Mouse (Mus musculus) spleen, adult 2 months (tissue): ENCODE results near the gene Hoxa4. TPM values are rescaled to one million over a fixed set of nuclear protein-coding genes. Genes with fewer than 3 reads are reported as not detected.

ENCODE experiments used
- DNase-seq, 2 experiments: peaks; one replicate each; pipeline versions ENCODE4 v3.0.0 to v3.0.0-alpha.2; 2012 to 2021; ENCODE audit warnings: low spot score in 2 of 2, low read depth in 1 of 2
- H3K27ac ChIP-seq: fragments of 200-500 bp; 2 replicates; pipeline ENCODE4 v1.5.1; 2012; ENCODE audit warnings: low read length, inconsistent platforms; ENCODE audit not compliant: insufficient read depth
- H3K27me3 ChIP-seq: fragments of 200-500 bp; 2 replicates; pipeline ENCODE4 v1.6.1; 2012; ENCODE audit warnings: mild to moderate bottlenecking, moderate library complexity, low read length, inconsistent platforms; ENCODE audit not compliant: control insufficient read depth, insufficient read depth
- H3K36me3 ChIP-seq: fragments of 200-500 bp; 2 replicates; pipeline ENCODE4 v1.6.1; 2012; ENCODE audit warnings: mild to moderate bottlenecking, low read length, inconsistent platforms; ENCODE audit not compliant: control insufficient read depth, insufficient read depth
- H3K4me1 ChIP-seq: fragments of 200-500 bp; 2 replicates; pipeline ENCODE4 v1.6.1; 2011; ENCODE audit warnings: inconsistent platforms; ENCODE audit not compliant: control insufficient read depth, insufficient read depth, insufficient read length
- H3K4me3 ChIP-seq: fragments of 200-500 bp; 2 replicates; pipeline ENCODE4 v1.5.1; 2011; ENCODE audit warnings: mild to moderate bottlenecking, inconsistent platforms; ENCODE audit not compliant: insufficient read depth, insufficient read length; ENCODE audit errors: extremely low read depth
- CTCF ChIP-seq: fragments of 200-500 bp; IDR thresholded peaks from 2 replicates; pipeline ENCODE4 v1.5.1; 2011; ENCODE audit warnings: mild to moderate bottlenecking, inconsistent platforms; ENCODE audit not compliant: insufficient read depth, insufficient read length, insufficient replicate concordance; ENCODE audit errors: extremely low read depth
- POLR2A ChIP-seq: fragments of 200-500 bp; IDR thresholded peaks from 2 replicates; pipeline ENCODE4 v1.6.1; 2011; ENCODE audit warnings: low read depth, low read length, inconsistent platforms
- WGBS: fragments of 180-500 bp; shearing (Covaris S2); methylation state at CpG from one replicate; pipeline ENCODE4 v1.1.7; 2018; 5-methylcytosine and 5-hydroxymethylcytosine counted together
- polyA plus RNA-seq: library from polyadenylated mRNA; depleted of rRNA; stranded (reverse); fragments of >200 nt; gene quantifications from 2 replicates; pipeline ENCODE4 v1.2.3, GENCODE M21; 2012

Gene Hoxa4
- polyA plus RNA-seq, 1 experiment = 0.68 TPM

DNA sequence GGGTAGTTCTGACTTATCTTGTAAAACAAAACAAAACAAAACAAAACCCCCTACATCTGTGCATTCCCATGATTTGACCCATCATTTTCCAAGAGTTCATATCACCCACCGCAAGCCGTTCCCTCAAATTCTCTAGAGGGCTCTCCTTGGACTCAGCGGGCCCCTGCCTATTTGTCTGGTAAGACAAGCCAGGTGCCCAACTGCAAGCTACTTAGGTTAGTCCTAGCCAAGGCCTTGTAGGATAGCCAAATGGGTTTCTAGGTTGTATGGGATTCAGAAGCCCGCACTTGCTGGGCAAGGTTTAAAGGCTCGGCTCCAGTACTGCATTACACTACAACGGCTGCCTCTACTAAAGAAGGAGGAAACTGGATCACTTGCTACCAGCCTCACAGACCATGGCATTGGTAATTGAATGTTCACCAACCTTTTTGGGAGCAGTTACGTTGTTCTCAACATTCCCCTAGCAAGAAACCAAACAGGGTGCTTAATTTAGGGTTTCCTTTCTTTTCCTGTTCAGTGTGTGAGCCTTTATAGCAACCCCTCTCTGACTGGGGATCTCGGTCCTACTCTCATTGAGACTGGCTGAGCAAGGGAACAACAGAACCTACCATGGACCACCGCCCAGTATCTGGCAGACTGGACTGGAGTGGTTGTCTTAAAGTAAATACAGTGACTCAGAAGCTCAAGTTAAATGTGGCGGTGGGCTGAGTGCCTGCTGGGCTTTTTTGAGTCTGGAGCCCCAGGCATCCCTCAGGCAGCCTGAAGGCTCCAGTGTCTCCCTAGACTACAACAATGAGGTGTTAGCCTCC, 46.0 kb upstream of the Hoxa4 start:
- DNase-seq = no peak
- Histone ChIP-seq H3K27ac (no peak overlapping the region), H3K36me3 (no peaks in the 10 kb centered on the region), H3K4me3 (no peak overlapping the region), H3K4me1 (peaks cover 7% of the 10 kb centered on the region), H3K27me3 (peaks cover 49% of the 10 kb centered on the region)
- no peak for TF ChIP-seq CTCF
- no peak for TF ChIP-seq POLR2A
- 79% methylated on average over 10 of the region's 10 CpGs for WGBS

DNA sequence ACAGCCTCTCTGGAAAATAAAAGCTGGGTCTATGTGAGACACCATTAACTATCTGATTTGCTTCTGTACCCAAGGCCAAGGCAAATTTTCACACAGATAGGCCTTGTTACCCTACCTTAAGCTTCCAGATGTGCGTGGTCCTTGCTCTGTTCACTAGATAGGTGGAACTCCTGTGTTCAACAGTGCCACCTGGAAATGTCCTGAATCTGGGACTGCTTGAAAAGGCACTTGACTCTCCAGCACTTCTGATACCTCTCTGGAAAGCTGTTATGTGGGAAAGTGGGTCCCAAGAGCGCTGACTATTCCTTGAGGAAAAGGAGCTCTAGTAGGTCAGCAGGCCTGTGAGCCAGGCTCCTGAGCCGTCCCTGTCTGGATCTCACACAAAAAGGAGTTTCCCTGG, 45.3 kb upstream of the Hoxa4 start:
- Histone ChIP-seq H3K4me1 (peaks cover 10% of the 10 kb centered on the region), H3K4me3 (no peak overlapping the region), H3K27ac (no peak overlapping the region), H3K36me3 (no peaks in the 10 kb centered on the region), H3K27me3 (peaks cover 50% of the 10 kb centered on the region)
- WGBS = 83% methylated on average over 3 of the region's 3 CpGs
- no peak for DNase-seq
- no peak for TF ChIP-seq CTCF

DNA sequence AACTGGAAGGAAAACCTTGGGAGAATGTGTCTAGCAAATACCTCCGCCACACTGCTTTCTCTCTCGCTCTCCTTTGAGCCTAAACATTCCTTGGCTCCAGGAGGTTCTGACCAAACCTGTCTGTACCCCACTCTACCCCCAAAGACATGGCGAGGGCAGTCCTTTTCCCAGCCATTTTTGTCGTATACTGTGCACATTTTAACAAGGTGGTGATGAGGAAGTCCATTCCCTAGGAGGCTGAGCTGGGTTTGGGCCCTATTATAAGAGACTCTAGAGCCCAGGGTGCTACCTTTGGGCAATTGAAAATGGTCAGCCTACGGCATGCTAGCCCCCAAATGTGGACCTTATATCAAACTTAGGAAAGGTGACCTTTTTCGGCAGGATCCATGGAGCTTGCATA, 44.3 kb upstream of the Hoxa4 start:
- TF ChIP-seq CTCF (no peak), POLR2A (no peak)
- peaks cover 46% of the 10 kb centered on the region for H3K27me3 ChIP-seq
- no peak overlapping the region for H3K27ac ChIP-seq
- H3K4me1 ChIP-seq = peaks cover 10% of the 10 kb centered on the region
- WGBS = 83% methylated on average over 6 of the region's 6 CpGs
- no peaks in the 10 kb centered on the region for H3K36me3 ChIP-seq
- no peak for DNase-seq
- no peak overlapping the region for H3K4me3 ChIP-seq

DNA sequence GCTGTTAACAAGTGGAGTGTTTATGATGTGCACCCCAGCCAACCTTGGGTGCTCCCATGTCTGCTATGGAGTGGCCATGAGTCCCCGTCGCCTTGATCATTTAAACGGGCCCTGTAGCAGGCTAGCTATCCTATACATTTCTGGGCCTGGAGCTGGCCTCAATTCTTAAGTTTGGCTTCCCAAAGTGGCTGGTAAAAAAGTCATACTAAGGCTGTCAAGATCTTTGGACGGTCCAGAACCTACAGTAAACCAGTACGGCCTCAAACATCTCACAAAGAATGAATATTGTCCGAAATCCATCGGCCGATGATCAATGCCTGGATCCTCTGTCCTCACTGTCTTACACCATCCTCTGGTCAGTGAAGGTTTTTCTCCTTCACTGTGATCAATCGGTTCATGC, 43.7 kb upstream of the Hoxa4 start:
- WGBS = 83% methylated on average over 9 of the region's 9 CpGs
- H3K4me3 ChIP-seq = no peak overlapping the region
- TF ChIP-seq POLR2A (no peak), CTCF (no peak)
- no peak overlapping the region for H3K27ac ChIP-seq
- peaks cover 10% of the 10 kb centered on the region for H3K4me1 ChIP-seq
- peaks cover 46% of the 10 kb centered on the region for H3K27me3 ChIP-seq
- H3K36me3 ChIP-seq = no peaks in the 10 kb centered on the region
- no peak for DNase-seq

DNA sequence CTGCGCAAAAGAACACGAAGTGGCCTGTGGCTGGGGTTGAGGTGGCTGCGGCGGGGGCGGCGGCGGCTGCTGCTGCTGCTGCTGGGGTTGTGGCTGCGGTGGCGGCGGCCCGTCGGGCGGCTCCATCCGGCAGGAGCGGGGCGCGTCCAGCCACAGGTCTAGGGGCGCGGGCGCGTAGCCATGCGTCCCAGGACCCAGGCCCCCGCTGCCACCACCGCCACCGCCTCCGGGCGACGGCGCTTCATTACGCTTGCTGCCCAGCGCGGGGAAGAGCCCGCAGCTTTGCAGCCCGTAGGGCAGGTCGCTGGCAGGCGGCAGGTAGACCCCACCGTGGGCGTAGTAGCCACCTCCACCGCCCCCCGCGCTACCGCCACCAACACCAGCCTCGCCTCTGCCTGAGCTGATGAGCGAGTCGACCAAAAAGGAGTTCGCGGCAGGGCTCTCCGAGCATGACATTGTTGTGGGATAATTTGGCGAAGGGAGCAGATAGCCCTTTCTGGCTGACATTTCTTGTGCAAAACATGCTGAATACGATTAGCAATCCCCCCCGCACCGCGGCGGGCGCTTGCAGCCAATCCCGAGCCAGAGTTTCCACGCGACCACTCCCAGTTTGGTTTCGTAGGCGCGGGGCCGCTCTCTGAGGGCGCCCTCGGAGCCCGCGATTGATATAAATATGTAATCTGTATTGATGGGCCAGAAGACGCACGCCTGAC, 43.0 kb upstream of the Hoxa4 start:
- Histone ChIP-seq H3K36me3 (no peaks in the 10 kb centered on the region), H3K27ac (no peak overlapping the region), H3K4me3 (no peak overlapping the region), H3K27me3 (peaks cover 48% of the 10 kb centered on the region), H3K4me1 (peaks cover 15% of the 10 kb centered on the region)
- WGBS = 3% methylated on average over 68 of the region's 68 CpGs
- DNase-seq = no peak
- TF ChIP-seq CTCF (no peak), POLR2A (no peak)

DNA sequence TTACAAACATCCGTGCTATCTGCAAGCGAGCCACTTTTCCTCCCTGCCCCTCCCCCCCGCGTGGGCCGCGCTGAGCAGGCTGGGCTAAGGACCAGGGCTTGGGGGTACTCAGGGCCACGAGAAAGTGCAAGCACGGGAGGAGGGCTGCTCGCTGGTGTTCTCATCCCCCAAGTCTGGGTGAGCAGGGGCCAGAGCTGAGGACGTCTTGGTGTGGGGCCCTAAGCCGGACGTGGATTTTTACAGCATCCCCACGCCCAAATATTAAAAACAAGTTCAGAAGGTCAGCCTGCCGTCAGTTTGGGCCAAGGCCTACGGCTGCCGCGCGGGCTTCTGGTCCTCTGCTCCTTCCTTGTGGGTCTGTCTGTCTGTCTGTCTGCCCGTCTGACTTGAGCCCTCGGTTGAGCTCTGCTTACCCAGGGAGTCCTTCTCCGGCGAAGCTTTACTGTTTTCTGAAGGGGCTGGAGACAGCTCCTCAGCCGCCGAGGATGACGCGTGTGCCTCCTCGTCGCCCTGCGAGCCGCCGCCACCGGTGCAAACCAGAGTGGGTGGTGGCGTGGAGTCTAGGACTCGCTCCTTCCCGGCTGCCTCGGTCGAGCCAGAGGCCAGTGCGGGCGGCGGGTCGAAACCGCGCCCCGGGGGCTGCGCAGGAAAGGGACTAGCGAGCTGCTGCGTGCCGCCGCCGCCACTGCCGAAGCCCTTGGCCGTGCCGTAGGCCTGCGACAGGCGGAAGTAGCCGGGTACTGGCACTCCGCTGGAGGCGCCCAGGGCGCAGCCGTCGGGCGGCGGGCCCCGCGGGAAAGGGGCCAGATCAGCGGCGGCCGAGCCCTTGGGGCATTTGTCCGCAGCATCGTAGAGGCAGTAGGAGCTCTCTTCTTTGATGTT, 42.2 kb upstream of the Hoxa4 start:
- peaks cover 50% of the 10 kb centered on the region for H3K27me3 ChIP-seq
- H3K4me1 ChIP-seq = peaks cover 20% of the 10 kb centered on the region
- DNase-seq = no peak
- 4% methylated on average over 70 of the region's 70 CpGs for WGBS
- H3K4me3 ChIP-seq = no peak overlapping the region
- TF ChIP-seq CTCF = no peak
- TF ChIP-seq POLR2A = no peak
- no peak overlapping the region for H3K27ac ChIP-seq
- no peaks in the 10 kb centered on the region for H3K36me3 ChIP-seq
